Mouse (Mus musculus): ENCODE data around the gene Myo16. TPM values are rescaled to one million over a fixed set of nuclear protein-coding genes. Genes with fewer than 3 reads are reported as not detected.

Gene Myo16
- polyA plus RNA-seq (2015; fragmentation: Nextera tagmentation; extraction: Ambion mirVana), result 2.3 TPM in 2 replicates

- H3K27me3 ChIP-seq (replicated peaks), result peaks cover 5% of the 10 kb centered on the region; the same call in 1 of the 2 replicates
- ATAC-seq (ENCODE audit: insufficient read depth, low FRiP score, low read depth), result no peak
- under 1% methylated on average over 44 of the region's 61 CpGs for WGBS
- no peaks in the 10 kb centered on the region for H3K4me1 ChIP-seq
- H3K4me2 ChIP-seq, result peak within 1 kb of the TSS; percentile 77
- H3K9me3 ChIP-seq, result no peaks in the 10 kb centered on the region
- 0 out of 2 replicates have a peak within 1 kb of the TSS, but pooled peaks have one; percentile 16 for H3K9ac ChIP-seq
- no peak within 1 kb of the TSS for H3K27ac ChIP-seq
- H3K36me3 ChIP-seq, result no peaks in the 10 kb centered on the region
- peak within 1 kb of the TSS; percentile 49 for H3K4me3 ChIP-seq (replicated peaks)
These were observed at the start of gene Myo16 for GRCm38 (mm10) chr8:10153611-10154438. Gene Myo16, plus strand, starts transcription at chr8:10153911.

GRCm38 (mm10) chr8:10108516-10109271 lies 45.0 kb upstream of the Myo16 start:
- H3K27ac ChIP-seq, result no peak overlapping the region
- ATAC-seq (ENCODE audit: insufficient read depth, low FRiP score, low read depth), result no peak

GRCm38 (mm10) chr8:10122749-10123148 lies 31.0 kb upstream of the Myo16 start:
- H3K4me2 ChIP-seq, result no peak overlapping the region
- no peak overlapping the region for H3K27ac ChIP-seq
- H3K4me1 ChIP-seq, result no peaks in the 10 kb centered on the region
- ATAC-seq (ENCODE audit: insufficient read depth, low FRiP score, low read depth), result no peak
- WGBS, result 86% methylated on average over 5 of the region's 5 CpGs
- H3K4me3 ChIP-seq (replicated peaks), result no peak overlapping the region
- no peaks in the 10 kb centered on the region for H3K27me3 ChIP-seq (replicated peaks)
- no peak overlapping the region for H3K9ac ChIP-seq
- H3K9me3 ChIP-seq, result no peaks in the 10 kb centered on the region
- no peaks in the 10 kb centered on the region for H3K36me3 ChIP-seq

More at GRCm38 (mm10) chr8:10108516-10109271, 45.0 kb upstream of the Myo16 start:
- Histone ChIP-seq H3K36me3 (no peaks in the 10 kb centered on the region), H3K9me3 (no peaks in the 10 kb centered on the region), H3K4me3 (replicated peaks) (no peak overlapping the region), H3K27me3 (replicated peaks) (no peaks in the 10 kb centered on the region), H3K4me2 (no peak overlapping the region), H3K9ac (no peak overlapping the region), H3K4me1 (no peaks in the 10 kb centered on the region)
- 82% methylated on average over 8 of the region's 8 CpGs for WGBS

GRCm38 (mm10) chr8:10123412-10123811 lies 30.3 kb upstream of the Myo16 start:
- Histone ChIP-seq H3K36me3 (no peaks in the 10 kb centered on the region), H3K27ac (no peak overlapping the region), H3K4me2 (no peak overlapping the region), H3K4me1 (no peaks in the 10 kb centered on the region), H3K4me3 (replicated peaks) (no peak overlapping the region), H3K27me3 (replicated peaks) (no peaks in the 10 kb centered on the region), H3K9ac (no peak overlapping the region), H3K9me3 (no peaks in the 10 kb centered on the region)
- 59% methylated on average over 2 of the region's 2 CpGs for WGBS
- no peak for ATAC-seq (ENCODE audit: insufficient read depth, low FRiP score, low read depth)

GRCm38 (mm10) chr8:10125684-10126083 lies 28.0 kb upstream of the Myo16 start:
- Histone ChIP-seq H3K4me3 (replicated peaks) (no peak overlapping the region), H3K9ac (no peak overlapping the region), H3K36me3 (no peaks in the 10 kb centered on the region), H3K27me3 (replicated peaks) (no peaks in the 10 kb centered on the region), H3K4me1 (no peaks in the 10 kb centered on the region), H3K4me2 (no peak overlapping the region), H3K9me3 (no peaks in the 10 kb centered on the region), H3K27ac (no peak overlapping the region)
- WGBS, result 79% methylated on average over 4 of the region's 4 CpGs
- ATAC-seq (ENCODE audit: insufficient read depth, low FRiP score, low read depth), result no peak

GRCm38 (mm10) chr8:10130513-10131414 lies 22.9 kb upstream of the Myo16 start:
- Histone ChIP-seq H3K36me3 (no peaks in the 10 kb centered on the region), H3K4me2 (no peak overlapping the region), H3K9ac (no peak overlapping the region), H3K4me3 (replicated peaks) (no peak overlapping the region), H3K4me1 (no peaks in the 10 kb centered on the region), H3K9me3 (no peaks in the 10 kb centered on the region), H3K27me3 (replicated peaks) (no peaks in the 10 kb centered on the region), H3K27ac (no peak overlapping the region)
- WGBS, result 51% methylated on average over 15 of the region's 15 CpGs
- peak; percentile 78; the same call in 1 of the 2 replicates for ATAC-seq (ENCODE audit: insufficient read depth, low FRiP score, low read depth)

- H3K9me3 ChIP-seq, result no peaks in the 10 kb centered on the region
- H3K27ac ChIP-seq, result no peak overlapping the region
- H3K36me3 ChIP-seq, result no peaks in the 10 kb centered on the region
- no peaks in the 10 kb centered on the region for H3K27me3 ChIP-seq (replicated peaks)
- ATAC-seq (ENCODE audit: insufficient read depth, low FRiP score, low read depth), result no peak; the same call in 1 of the 2 replicates
- 32% methylated on average over 8 of the region's 8 CpGs for WGBS
- H3K9ac ChIP-seq, result no peak overlapping the region
- H3K4me2 ChIP-seq, result no peak overlapping the region
- no peaks in the 10 kb centered on the region for H3K4me1 ChIP-seq
- H3K4me3 ChIP-seq (replicated peaks), result no peak overlapping the region
These were observed 14.2 kb upstream of the Myo16 start for GRCm38 (mm10) chr8:10139536-10139935.

GRCm38 (mm10) chr8:10143961-10144360 lies 9.8 kb upstream of the Myo16 start:
- no peak overlapping the region for H3K9ac ChIP-seq
- no peak overlapping the region for H3K4me3 ChIP-seq (replicated peaks)
- 84% methylated on average over 10 of the region's 10 CpGs for WGBS
- no peaks in the 10 kb centered on the region for H3K27me3 ChIP-seq (replicated peaks)
- H3K9me3 ChIP-seq, result no peaks in the 10 kb centered on the region
- H3K27ac ChIP-seq, result no peak overlapping the region
- ATAC-seq (ENCODE audit: insufficient read depth, low FRiP score, low read depth), result no peak
- no peaks in the 10 kb centered on the region for H3K36me3 ChIP-seq
- H3K4me2 ChIP-seq, result no peak overlapping the region
- no peaks in the 10 kb centered on the region for H3K4me1 ChIP-seq

- no peak overlapping the region for H3K9ac ChIP-seq
- no peaks in the 10 kb centered on the region for H3K4me1 ChIP-seq
- no peak overlapping the region for H3K27ac ChIP-seq
- peaks cover 5% of the 10 kb centered on the region; the same call in 1 of the 2 replicates for H3K27me3 ChIP-seq (replicated peaks)
- no peak overlapping the region for H3K4me3 ChIP-seq (replicated peaks)
- no peaks in the 10 kb centered on the region for H3K9me3 ChIP-seq
- no peaks in the 10 kb centered on the region for H3K36me3 ChIP-seq
- H3K4me2 ChIP-seq, result no peak overlapping the region; the same call in 1 of the 2 replicates
- peak; percentile 83 for ATAC-seq (ENCODE audit: insufficient read depth, low FRiP score, low read depth)
- 41% methylated on average over 6 of the region's 6 CpGs for WGBS
These were observed 1.9 kb upstream of the Myo16 start for GRCm38 (mm10) chr8:10151692-10152247.

- H3K36me3 ChIP-seq, result no peaks in the 10 kb centered on the region
- H3K27ac ChIP-seq, result no peak overlapping the region
- H3K27me3 ChIP-seq (replicated peaks), result peaks cover 5% of the 10 kb centered on the region; the same call in 1 of the 2 replicates
- ATAC-seq (ENCODE audit: insufficient read depth, low FRiP score, low read depth), result no peak
- H3K4me1 ChIP-seq, result no peaks in the 10 kb centered on the region
- H3K9me3 ChIP-seq, result no peaks in the 10 kb centered on the region
- 22% methylated on average over 4 of the region's 4 CpGs for WGBS
- peak overlapping the region; percentile 49 for H3K4me3 ChIP-seq (replicated peaks)
- peak overlapping the region; percentile 77 for H3K4me2 ChIP-seq
- no peak overlapping the region for H3K9ac ChIP-seq
These were observed 681 bp downstream of the Myo16 start for GRCm38 (mm10) chr8:10154439-10154745.

GRCm38 (mm10) chr8:10155075-10155474 lies 1.4 kb downstream of the Myo16 start:
- Histone ChIP-seq H3K4me2 (0 out of 2 replicates have a peak overlapping the region, but pooled peaks have one; percentile 77), H3K4me3 (replicated peaks) (peak overlapping the region; percentile 49), H3K4me1 (no peaks in the 10 kb centered on the region), H3K27ac (no peak overlapping the region), H3K36me3 (no peaks in the 10 kb centered on the region), H3K9ac (no peak overlapping the region), H3K27me3 (replicated peaks) (peaks cover 5% of the 10 kb centered on the region; the same call in 1 of the 2 replicates), H3K9me3 (no peaks in the 10 kb centered on the region)
- WGBS, result 89% methylated on average over 16 of the region's 16 CpGs
- ATAC-seq (ENCODE audit: insufficient read depth, low FRiP score, low read depth), result no peak
